9 mouse cellular contexts compared by ENCODE assay signal in the genomic region with DNA sequence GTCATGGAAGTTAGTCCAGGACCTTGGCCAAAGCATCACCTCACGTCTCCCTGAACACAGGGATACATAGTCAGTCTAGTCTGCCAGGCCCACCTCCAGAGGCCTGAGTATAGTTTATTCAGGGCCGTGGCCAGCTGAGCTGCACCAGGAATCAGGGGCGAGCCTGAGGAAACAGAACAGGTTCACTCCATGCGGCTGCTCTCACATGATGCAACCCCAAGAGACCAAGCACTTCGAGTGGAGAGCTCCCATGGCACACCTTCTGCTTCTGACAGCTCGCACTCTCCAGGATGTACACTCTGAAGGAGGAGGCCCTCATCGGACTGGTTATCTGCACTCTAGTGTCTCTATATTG.
DNase-seq lines count a peak whose midpoint lies in the region; ATAC-seq and TF ChIP-seq lines count a peak whose summit lies in the region.
"Had no signal": no experiment of that assay in that cellular context is flagged by ENCODE, and none has a peak within 500 bp of the region (broad histone marks: within the 10 kb centered on the region; RNA-seq: fewer than 3 reads in every experiment).

No protein-coding gene starts in this region.

- no peak for DNase-seq in left cerebral cortex, adult 2 months (ENCODE audit: extremely low spot score in 1 of 2, low spot score in 2 of 2)
- no peak for DNase-seq in left cerebral cortex, postnatal 14 days (ENCODE audit: low spot score in 2 of 2)
- DNase-seq in embryonic facial prominence, embryonic 14.5 days (ENCODE audit: low spot score) = peak; percentile 63
- DNase-seq in MN1 (ENCODE audit: low spot score) = no peak
- DNase-seq in frontal cortex, postnatal 10 days (ENCODE audit: low spot score in 2 of 2) = no peak
- no peak for DNase-seq in layer of hippocampus, adult 11-12 months (ENCODE audit: low spot score)
- DNase-seq: cerebellum, adult 11 months had no signal

- WGBS in embryonic facial prominence, embryonic 14.5 days = 49% methylated on average over 7 of the region's 7 CpGs
- 76% methylated on average over 7 of the region's 7 CpGs for WGBS in hindbrain, embryonic 12.5 days
- WGBS in midbrain, embryonic 15.5 days = 70% methylated on average over 7 of the region's 7 CpGs

- peaks cover 12% of the 10 kb centered on the region; the same call in 1 of the 2 replicates for H3K36me3 ChIP-seq in embryonic facial prominence, embryonic 14.5 days (ENCODE audit: control insufficient read depth, insufficient read depth, low read length)
- peaks cover 19% of the 10 kb centered on the region for H3K36me3 ChIP-seq in hindbrain, embryonic 12.5 days
- H3K36me3 ChIP-seq in midbrain, embryonic 15.5 days (replicated peaks) = no peaks in the 10 kb centered on the region; the same call in none of the 2 replicates

- H3K27ac ChIP-seq in left cerebral cortex, adult 2 months = peak overlapping the region; percentile 77
- peak overlapping the region; percentile 90 for H3K27ac ChIP-seq in embryonic facial prominence, embryonic 14.5 days (replicated peaks; ENCODE audit: low read depth, low read length)
- peak overlapping the region; percentile 79 for H3K27ac ChIP-seq in hindbrain, embryonic 12.5 days
- peak overlapping the region; percentile 77 for H3K27ac ChIP-seq in midbrain, embryonic 15.5 days

- H3K4me2 ChIP-seq in embryonic facial prominence, embryonic 14.5 days (ENCODE audit: low read depth, low read length) = no peak overlapping the region
- H3K4me2 ChIP-seq in hindbrain, embryonic 12.5 days (replicated peaks) = no peak overlapping the region
- no peak overlapping the region for H3K4me2 ChIP-seq in midbrain, embryonic 15.5 days

- no peak for TF ChIP-seq CTCF in left cerebral cortex, adult 2 months (IDR thresholded peaks at IDR 0.05)

- peak; percentile 24 for ATAC-seq in embryonic facial prominence, embryonic 14.5 days (ENCODE audit: low read depth)
- no peak for ATAC-seq in hindbrain, embryonic 12.5 days (ENCODE audit: low FRiP score)
- no peak for ATAC-seq in midbrain, embryonic 15.5 days (replicated peaks)

- intact Hi-C loops in left cerebral cortex, adult 2 months (cut with DNase I) = no loop called here
- intact Hi-C loops in left cerebral cortex, postnatal 14 days (cut with DNase I) = no loop called here

- H3K27me3 ChIP-seq in embryonic facial prominence, embryonic 14.5 days (replicated peaks; ENCODE audit: control insufficient read depth, insufficient read depth, low read length) = no peaks in the 10 kb centered on the region
- no peaks in the 10 kb centered on the region for H3K27me3 ChIP-seq in hindbrain, embryonic 12.5 days
- H3K27me3 ChIP-seq in midbrain, embryonic 15.5 days (replicated peaks) = no peaks in the 10 kb centered on the region

- no peaks in the 10 kb centered on the region for H3K9me3 ChIP-seq in embryonic facial prominence, embryonic 14.5 days (ENCODE audit: control insufficient read depth, low read length)
- no peaks in the 10 kb centered on the region for H3K9me3 ChIP-seq in hindbrain, embryonic 12.5 days (replicated peaks)
- H3K9me3 ChIP-seq in midbrain, embryonic 15.5 days = no peaks in the 10 kb centered on the region

- H3K9ac ChIP-seq in embryonic facial prominence, embryonic 14.5 days (ENCODE audit: low read depth, low read length) = peak overlapping the region; percentile 22; the same call in 1 of the 2 replicates
- no peak overlapping the region for H3K9ac ChIP-seq in hindbrain, embryonic 12.5 days
- H3K9ac ChIP-seq in midbrain, embryonic 15.5 days = no peak overlapping the region

- peaks cover 59% of the 10 kb centered on the region for H3K4me1 ChIP-seq in embryonic facial prominence, embryonic 14.5 days (ENCODE audit: control insufficient read depth, insufficient read depth, low read length)
- peaks cover 32% of the 10 kb centered on the region for H3K4me1 ChIP-seq in hindbrain, embryonic 12.5 days
- H3K4me1 ChIP-seq in midbrain, embryonic 15.5 days = peaks cover 41% of the 10 kb centered on the region

- no peak overlapping the region for H3K4me3 ChIP-seq in left cerebral cortex, adult 2 months
- H3K4me3 ChIP-seq in embryonic facial prominence, embryonic 14.5 days (ENCODE audit: low read depth, low read length) = no peak overlapping the region
- no peak overlapping the region for H3K4me3 ChIP-seq in hindbrain, embryonic 12.5 days
- H3K4me3 ChIP-seq in midbrain, embryonic 15.5 days = no peak overlapping the region
